Mouse (Mus musculus) small intestine, adult 2 months (tissue): ENCODE measurements around the gene Arpp21.

ENCODE experiments used
- CTCF ChIP-seq: fragments of 200-500 bp; IDR thresholded peaks from 2 replicates; pipeline ENCODE4 v1.5.1; 2012; ENCODE audit warnings: low read depth, mild to moderate bottlenecking, control low read depth, inconsistent platforms, low read length, moderate library complexity, mixed read lengths; ENCODE audit not compliant: insufficient replicate concordance, insufficient read length; ENCODE audit errors: extremely low read depth
- POLR2A ChIP-seq: fragments of 200-500 bp; IDR thresholded peaks from 2 replicates; pipeline ENCODE4 v1.6.1; 2012; ENCODE audit warnings: low read depth, mild to moderate bottlenecking, control low read depth, inconsistent platforms, low read length, moderate library complexity

DNA sequence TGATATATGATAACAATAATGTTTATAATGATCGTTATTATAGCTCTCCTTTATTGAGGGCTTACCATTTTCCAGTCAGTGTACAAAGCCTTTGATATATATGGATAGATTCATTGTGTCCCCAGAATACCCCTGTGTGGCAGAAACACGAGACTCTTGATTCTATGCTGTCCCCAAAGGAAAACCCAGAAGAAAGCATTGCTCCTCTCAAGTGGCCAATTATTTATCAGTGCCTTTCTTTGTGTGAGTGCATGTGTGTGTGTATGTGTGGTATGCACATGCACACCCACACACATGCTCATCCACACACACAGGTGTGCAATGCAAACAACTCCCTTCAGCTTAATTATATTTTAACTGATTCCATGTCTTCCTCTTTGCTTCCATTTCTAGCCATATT is 25.8 kb upstream of the Arpp21 start:
- TF ChIP-seq CTCF (no peak), POLR2A (no peak)
